Mouse (Mus musculus): ENCODE measurements at regions not wholly inside any gene's neighbourhood (a gene's known extent, or its start where the extent isn't known, plus 50 kb on each side); places are given as distances from the start of the nearest gene placed in this dataset.

- no peak overlapping the region for H3K9ac ChIP-seq (ENCODE audit: low read depth, low read length)
- 0 out of 2 replicates have a peak, but pooled peaks have one; percentile 17 for ATAC-seq
- WGBS, result 41% methylated on average over 9 of the region's 10 CpGs
- H3K4me2 ChIP-seq (ENCODE audit: low read length), result no peak overlapping the region
- no peaks in the 10 kb centered on the region for H3K27me3 ChIP-seq (replicated peaks; ENCODE audit: control insufficient read depth, insufficient read depth, low read length)
- no peaks in the 10 kb centered on the region; the same call in 1 of the 2 replicates for H3K4me1 ChIP-seq (ENCODE audit: control insufficient read depth, insufficient read depth, low read depth, low read length)
- H3K27ac ChIP-seq (ENCODE audit: low read depth, low read length), result no peak overlapping the region
- no peak overlapping the region for H3K4me3 ChIP-seq (ENCODE audit: low read length)
- H3K36me3 ChIP-seq (ENCODE audit: control insufficient read depth, insufficient read depth, low read length), result no peaks in the 10 kb centered on the region
- H3K9me3 ChIP-seq (ENCODE audit: control insufficient read depth, low read length), result no peaks in the 10 kb centered on the region
Measured at GRCm38 (mm10) chrX:12466312-12466711, 121.3 kb upstream of the Atp6ap2 start.

- Histone ChIP-seq H3K4me1 (ENCODE audit: control insufficient read depth, insufficient read depth, low read depth, low read length) (no peaks in the 10 kb centered on the region; the same call in 1 of the 2 replicates), H3K9me3 (ENCODE audit: control insufficient read depth, low read length) (no peaks in the 10 kb centered on the region), H3K27me3 (replicated peaks; ENCODE audit: control insufficient read depth, insufficient read depth, low read length) (no peaks in the 10 kb centered on the region), H3K4me2 (ENCODE audit: low read length) (no peak overlapping the region), H3K36me3 (ENCODE audit: control insufficient read depth, insufficient read depth, low read length) (no peaks in the 10 kb centered on the region), H3K9ac (ENCODE audit: low read depth, low read length) (no peak overlapping the region), H3K4me3 (ENCODE audit: low read length) (no peak overlapping the region), H3K27ac (ENCODE audit: low read depth, low read length) (no peak overlapping the region)
- peak; percentile 64; the same call in 1 of the 2 replicates for ATAC-seq
- 20% methylated on average over 6 of the region's 6 CpGs for WGBS
Measured at GRCm38 (mm10) chrX:12466897-12467296, 120.7 kb upstream of the Atp6ap2 start.

- 42% methylated on average over 10 of the region's 10 CpGs for WGBS
- H3K36me3 ChIP-seq (ENCODE audit: control insufficient read depth, insufficient read depth, low read length), result no peaks in the 10 kb centered on the region
- H3K9ac ChIP-seq (ENCODE audit: low read depth, low read length), result no peak overlapping the region
- H3K4me1 ChIP-seq (ENCODE audit: control insufficient read depth, insufficient read depth, low read depth, low read length), result no peaks in the 10 kb centered on the region; the same call in 1 of the 2 replicates
- ATAC-seq, result peak; percentile 26; the same call in 1 of the 2 replicates
- no peaks in the 10 kb centered on the region for H3K9me3 ChIP-seq (ENCODE audit: control insufficient read depth, low read length)
- no peak overlapping the region for H3K4me3 ChIP-seq (ENCODE audit: low read length)
- H3K27me3 ChIP-seq (replicated peaks; ENCODE audit: control insufficient read depth, insufficient read depth, low read length), result no peaks in the 10 kb centered on the region
- H3K27ac ChIP-seq (ENCODE audit: low read depth, low read length), result no peak overlapping the region; the same call in 1 of the 2 replicates
- no peak overlapping the region for H3K4me2 ChIP-seq (ENCODE audit: low read length)
Measured at GRCm38 (mm10) chrX:12467528-12468179, 119.9 kb upstream of the Atp6ap2 start.

GRCm38 (mm10) chrX:12472296-12472695 is 115.3 kb upstream of the Atp6ap2 start:
- Histone ChIP-seq H3K4me3 (ENCODE audit: low read length) (no peak overlapping the region), H3K4me1 (ENCODE audit: control insufficient read depth, insufficient read depth, low read depth, low read length) (no peaks in the 10 kb centered on the region; the same call in 1 of the 2 replicates), H3K4me2 (ENCODE audit: low read length) (no peak overlapping the region), H3K9ac (ENCODE audit: low read depth, low read length) (no peak overlapping the region), H3K27me3 (replicated peaks; ENCODE audit: control insufficient read depth, insufficient read depth, low read length) (no peaks in the 10 kb centered on the region), H3K9me3 (ENCODE audit: control insufficient read depth, low read length) (no peaks in the 10 kb centered on the region), H3K36me3 (ENCODE audit: control insufficient read depth, insufficient read depth, low read length) (no peaks in the 10 kb centered on the region), H3K27ac (ENCODE audit: low read depth, low read length) (no peak overlapping the region)
- ATAC-seq, result no peak
- 68% methylated on average over 5 of the region's 5 CpGs for WGBS

- H3K4me1 ChIP-seq (ENCODE audit: control insufficient read depth, insufficient read depth, low read depth, low read length), result no peaks in the 10 kb centered on the region
- 78% methylated on average over 6 of the region's 6 CpGs for WGBS
- H3K9me3 ChIP-seq (ENCODE audit: control insufficient read depth, low read length), result no peaks in the 10 kb centered on the region
- no peaks in the 10 kb centered on the region for H3K36me3 ChIP-seq (ENCODE audit: control insufficient read depth, insufficient read depth, low read length)
- no peak for ATAC-seq
- no peak overlapping the region for H3K9ac ChIP-seq (ENCODE audit: low read depth, low read length)
- no peak overlapping the region for H3K27ac ChIP-seq (ENCODE audit: low read depth, low read length)
- no peak overlapping the region for H3K4me3 ChIP-seq (ENCODE audit: low read length)
- H3K4me2 ChIP-seq (ENCODE audit: low read length), result no peak overlapping the region
- peaks cover 3% of the 10 kb centered on the region; the same call in 1 of the 2 replicates for H3K27me3 ChIP-seq (replicated peaks; ENCODE audit: control insufficient read depth, insufficient read depth, low read length)
Measured at GRCm38 (mm10) chrX:12479207-12479606, 108.4 kb upstream of the Atp6ap2 start.

GRCm38 (mm10) chrX:12490957-12491356 is 96.6 kb upstream of the Atp6ap2 start:
- Histone ChIP-seq H3K4me2 (ENCODE audit: low read length) (no peak overlapping the region), H3K9me3 (ENCODE audit: control insufficient read depth, low read length) (no peaks in the 10 kb centered on the region), H3K4me3 (ENCODE audit: low read length) (no peak overlapping the region), H3K36me3 (ENCODE audit: control insufficient read depth, insufficient read depth, low read length) (no peaks in the 10 kb centered on the region), H3K9ac (ENCODE audit: low read depth, low read length) (no peak overlapping the region), H3K4me1 (ENCODE audit: control insufficient read depth, insufficient read depth, low read depth, low read length) (no peaks in the 10 kb centered on the region), H3K27ac (ENCODE audit: low read depth, low read length) (no peak overlapping the region), H3K27me3 (replicated peaks; ENCODE audit: control insufficient read depth, insufficient read depth, low read length) (no peaks in the 10 kb centered on the region)
- 73% methylated on average over 7 of the region's 7 CpGs for WGBS
- no peak for ATAC-seq

GRCm38 (mm10) chrX:12493216-12493615 is 94.4 kb upstream of the Atp6ap2 start:
- Histone ChIP-seq H3K9ac (ENCODE audit: low read depth, low read length) (no peak overlapping the region), H3K27ac (ENCODE audit: low read depth, low read length) (no peak overlapping the region), H3K36me3 (ENCODE audit: control insufficient read depth, insufficient read depth, low read length) (no peaks in the 10 kb centered on the region), H3K27me3 (replicated peaks; ENCODE audit: control insufficient read depth, insufficient read depth, low read length) (no peaks in the 10 kb centered on the region), H3K4me2 (ENCODE audit: low read length) (no peak overlapping the region), H3K4me1 (ENCODE audit: control insufficient read depth, insufficient read depth, low read depth, low read length) (no peaks in the 10 kb centered on the region), H3K9me3 (ENCODE audit: control insufficient read depth, low read length) (no peaks in the 10 kb centered on the region), H3K4me3 (ENCODE audit: low read length) (no peak overlapping the region)
- 28% methylated on average over 5 of the region's 5 CpGs for WGBS
- peak; percentile 83 for ATAC-seq

GRCm38 (mm10) chrX:12493916-12494315 is 93.7 kb upstream of the Atp6ap2 start:
- H3K4me1 ChIP-seq (ENCODE audit: control insufficient read depth, insufficient read depth, low read depth, low read length), result no peaks in the 10 kb centered on the region
- no peak for ATAC-seq
- H3K9me3 ChIP-seq (ENCODE audit: control insufficient read depth, low read length), result no peaks in the 10 kb centered on the region
- H3K4me2 ChIP-seq (ENCODE audit: low read length), result no peak overlapping the region
- no peak overlapping the region for H3K27ac ChIP-seq (ENCODE audit: low read depth, low read length)
- no peaks in the 10 kb centered on the region for H3K36me3 ChIP-seq (ENCODE audit: control insufficient read depth, insufficient read depth, low read length)
- no peaks in the 10 kb centered on the region for H3K27me3 ChIP-seq (replicated peaks; ENCODE audit: control insufficient read depth, insufficient read depth, low read length)
- no peak overlapping the region for H3K9ac ChIP-seq (ENCODE audit: low read depth, low read length)
- WGBS, result 78% methylated on average over 3 of the region's 3 CpGs
- H3K4me3 ChIP-seq (ENCODE audit: low read length), result no peak overlapping the region

GRCm38 (mm10) chrX:12494535-12494934 is 93.1 kb upstream of the Atp6ap2 start:
- WGBS, result 74% methylated on average over 6 of the region's 6 CpGs
- no peaks in the 10 kb centered on the region for H3K9me3 ChIP-seq (ENCODE audit: control insufficient read depth, low read length)
- no peak overlapping the region for H3K4me2 ChIP-seq (ENCODE audit: low read length)
- H3K4me1 ChIP-seq (ENCODE audit: control insufficient read depth, insufficient read depth, low read depth, low read length), result no peaks in the 10 kb centered on the region
- H3K4me3 ChIP-seq (ENCODE audit: low read length), result no peak overlapping the region
- no peaks in the 10 kb centered on the region for H3K27me3 ChIP-seq (replicated peaks; ENCODE audit: control insufficient read depth, insufficient read depth, low read length)
- no peak for ATAC-seq
- H3K27ac ChIP-seq (ENCODE audit: low read depth, low read length), result no peak overlapping the region
- no peak overlapping the region for H3K9ac ChIP-seq (ENCODE audit: low read depth, low read length)
- H3K36me3 ChIP-seq (ENCODE audit: control insufficient read depth, insufficient read depth, low read length), result no peaks in the 10 kb centered on the region

Measured in hindbrain, embryonic 16.5 days (tissue).